8 mouse cellular contexts compared by ENCODE assay signal in genomic region chr4:115097146-115097496, GRCm38 (mm10). TPM values are rescaled to one million over a fixed set of nuclear protein-coding genes. Genes with fewer than 3 reads are reported as not detected.
A peak's percentile ranks its signal among the peaks of the same experiment; 100 is the strongest.
DNase-seq lines count a peak whose midpoint lies in the region; ATAC-seq and TF ChIP-seq lines count a peak whose summit lies in the region.

No protein-coding gene starts in this region.

- H3K4me3 ChIP-seq in layer of hippocampus, adult 2 months, result no peak overlapping the region
- H3K4me3 ChIP-seq in embryonic facial prominence, embryonic 13.5 days, result no peak overlapping the region
- H3K4me3 ChIP-seq in hindbrain, postnatal 0 days (ENCODE audit: low read length), result peak overlapping the region; percentile 23
- H3K4me3 ChIP-seq in liver, embryonic 13.5 days (replicated peaks), result peak overlapping the region; percentile 55
- no peak overlapping the region for H3K4me3 ChIP-seq in neural tube, embryonic 12.5 days

- peaks cover 19% of the 10 kb centered on the region for H3K4me1 ChIP-seq in embryonic facial prominence, embryonic 13.5 days
- peaks cover 4% of the 10 kb centered on the region; the same call in 1 of the 2 replicates for H3K4me1 ChIP-seq in hindbrain, postnatal 0 days (ENCODE audit: insufficient read depth, low read length)
- H3K4me1 ChIP-seq in liver, embryonic 13.5 days (replicated peaks), result peaks cover 63% of the 10 kb centered on the region
- peaks cover 7% of the 10 kb centered on the region for H3K4me1 ChIP-seq in neural tube, embryonic 12.5 days

- WGBS in embryonic facial prominence, embryonic 13.5 days, result under 1% methylated on average over 6 of the region's 6 CpGs
- WGBS in hindbrain, postnatal 0 days, result under 1% methylated on average over 6 of the region's 6 CpGs
- WGBS in liver, embryonic 13.5 days (ENCODE audit: insufficient replicate concordance), result 0% methylated on average over 6 of the region's 6 CpGs
- under 1% methylated on average over 6 of the region's 6 CpGs for WGBS in neural tube, embryonic 12.5 days

- peak; percentile 75 for TF ChIP-seq CTCF in layer of hippocampus, adult 2 months (conservative IDR thresholded peaks at IDR 0.05)
- TF ChIP-seq CTCF in hindbrain, postnatal 0 days (IDR thresholded peaks at IDR 0.05; ENCODE audit: low read depth), result peak; percentile 74

- DNase-seq in layer of hippocampus, adult 2 months (ENCODE audit: low spot score in 2 of 2), result no peak
- DNase-seq in layer of hippocampus, adult 9-11 months, result no peak
- peak; percentile 70 for DNase-seq in hindbrain, postnatal 0 days (ENCODE audit: low spot score)
- peak; percentile 50 for DNase-seq in liver, embryonic 13.5 days
- no peak for DNase-seq in urinary bladder, postnatal 10 days (ENCODE audit: low spot score)

- no peak overlapping the region for H3K27ac ChIP-seq in layer of hippocampus, adult 2 months
- H3K27ac ChIP-seq in embryonic facial prominence, embryonic 13.5 days, result no peak overlapping the region
- H3K27ac ChIP-seq in hindbrain, postnatal 0 days, result no peak overlapping the region
- H3K27ac ChIP-seq in liver, embryonic 13.5 days, result peak overlapping the region; percentile 98
- no peak overlapping the region for H3K27ac ChIP-seq in neural tube, embryonic 12.5 days

- H3K27me3 ChIP-seq in embryonic facial prominence, embryonic 13.5 days, result peaks cover 63% of the 10 kb centered on the region
- H3K27me3 ChIP-seq in hindbrain, postnatal 0 days (ENCODE audit: insufficient read depth, low read length), result peaks cover 13% of the 10 kb centered on the region; the same call in 1 of the 2 replicates
- no peaks in the 10 kb centered on the region for H3K27me3 ChIP-seq in liver, embryonic 13.5 days
- peaks cover 43% of the 10 kb centered on the region for H3K27me3 ChIP-seq in neural tube, embryonic 12.5 days (replicated peaks)

- no peaks in the 10 kb centered on the region for H3K36me3 ChIP-seq in embryonic facial prominence, embryonic 13.5 days
- H3K36me3 ChIP-seq in hindbrain, postnatal 0 days (ENCODE audit: insufficient read depth, low read length), result no peaks in the 10 kb centered on the region
- H3K36me3 ChIP-seq in liver, embryonic 13.5 days, result no peaks in the 10 kb centered on the region
- H3K36me3 ChIP-seq in neural tube, embryonic 12.5 days, result no peaks in the 10 kb centered on the region

- peak overlapping the region; percentile 64 for H3K4me2 ChIP-seq in embryonic facial prominence, embryonic 13.5 days
- H3K4me2 ChIP-seq in hindbrain, postnatal 0 days (ENCODE audit: low read depth, low read length), result peak overlapping the region; percentile 93
- peak overlapping the region; percentile 86 for H3K4me2 ChIP-seq in liver, embryonic 13.5 days
- peak overlapping the region; percentile 25 for H3K4me2 ChIP-seq in neural tube, embryonic 12.5 days (replicated peaks)

- peak overlapping the region; percentile 44; the same call in 1 of the 2 replicates for H3K9ac ChIP-seq in embryonic facial prominence, embryonic 13.5 days
- no peak overlapping the region for H3K9ac ChIP-seq in hindbrain, postnatal 0 days (replicated peaks; ENCODE audit: low read length)
- peak overlapping the region; percentile 78 for H3K9ac ChIP-seq in liver, embryonic 13.5 days
- H3K9ac ChIP-seq in neural tube, embryonic 12.5 days, result no peak overlapping the region

- no peak; the same call in 1 of the 2 replicates for ATAC-seq in embryonic facial prominence, embryonic 13.5 days (ENCODE audit: insufficient number of reproducible peaks, insufficient read depth, low FRiP score, low TSS enrichment, low read depth)
- peak; percentile 25; the same call in 1 of the 2 replicates for ATAC-seq in hindbrain, postnatal 0 days
- no peak for ATAC-seq in liver, embryonic 13.5 days (ENCODE audit: low read depth)
- no peak for ATAC-seq in neural tube, embryonic 12.5 days (ENCODE audit: low FRiP score, low read depth)
- ATAC-seq in frontal cortex, adult (ENCODE audit: low TSS enrichment), result no peak

- no peaks in the 10 kb centered on the region for H3K9me3 ChIP-seq in embryonic facial prominence, embryonic 13.5 days
- no peaks in the 10 kb centered on the region for H3K9me3 ChIP-seq in hindbrain, postnatal 0 days (ENCODE audit: low read length)
- no peaks in the 10 kb centered on the region for H3K9me3 ChIP-seq in liver, embryonic 13.5 days (replicated peaks)
- no peaks in the 10 kb centered on the region for H3K9me3 ChIP-seq in neural tube, embryonic 12.5 days

RNA-seq across cellular contexts. Expression of gene Pdzk1ip1, which starts 8.6 kb away (rescaled TPM):
- under 1 TPM in 1 of 2 experiments, not detected in 1; 0.96 TPM for total RNA-seq in layer of hippocampus, adult 2 months (2021)
- polyA plus RNA-seq in embryonic facial prominence, embryonic 13.5 days (2015; fragmentation: Nextera tagmentation; extraction: Ambion mirVana), result 8.7 and 12.3 TPM in 2 replicates
- 0.58 and 5.2 TPM in 2 replicates for total RNA-seq in hindbrain, postnatal 0 days (2014; rRNA removed)
- 4.2 and 4.9 TPM in 2 replicates for polyA plus RNA-seq in hindbrain, postnatal 0 days (2015; fragmentation: Nextera tagmentation; extraction: Ambion mirVana)
- 21.2 and 23.7 TPM in 2 replicates for polyA plus RNA-seq in liver, embryonic 13.5 days (2015; fragmentation: Nextera tagmentation; extraction: Ambion mirVana)
- polyA plus RNA-seq in neural tube, embryonic 12.5 days (2016; fragmentation: Nextera tagmentation; extraction: Ambion mirVana), result 8.0 and 9.5 TPM in 2 replicates

RNA-seq across cellular contexts. Expression of gene Cyp4x1, which starts 37.0 kb away (rescaled TPM):
- total RNA-seq in layer of hippocampus, adult 2 months (2021), result 1 to 10 TPM; 8.2 to 8.3 TPM
- 0.08 and 0.15 TPM in 2 replicates for polyA plus RNA-seq in embryonic facial prominence, embryonic 13.5 days (2015; fragmentation: Nextera tagmentation; extraction: Ambion mirVana)
- total RNA-seq in hindbrain, postnatal 0 days (2014; rRNA removed), result 20.7 and 25.9 TPM in 2 replicates
- 9.4 and 9.7 TPM in 2 replicates for polyA plus RNA-seq in hindbrain, postnatal 0 days (2015; fragmentation: Nextera tagmentation; extraction: Ambion mirVana)
- 0.05 and 0.06 TPM in 2 replicates for polyA plus RNA-seq in liver, embryonic 13.5 days (2015; fragmentation: Nextera tagmentation; extraction: Ambion mirVana)
- polyA plus RNA-seq in neural tube, embryonic 12.5 days (2016; fragmentation: Nextera tagmentation; extraction: Ambion mirVana), result 2.3 and 3.2 TPM in 2 replicates

RNA-seq across cellular contexts. Expression of gene Tal1, which starts 40.9 kb away (rescaled TPM):
- 1 to 10 TPM in 1 of 2 experiments, under 1 TPM in 1; 0.86 to 1.0 TPM for total RNA-seq in layer of hippocampus, adult 2 months (2021)
- polyA plus RNA-seq in embryonic facial prominence, embryonic 13.5 days (2015; fragmentation: Nextera tagmentation; extraction: Ambion mirVana), result 1.4 and 1.7 TPM in 2 replicates
- total RNA-seq in hindbrain, postnatal 0 days (2014; rRNA removed), result 18.1 and 19.4 TPM in 2 replicates
- 1.1 and 1.6 TPM in 2 replicates for polyA plus RNA-seq in hindbrain, postnatal 0 days (2015; fragmentation: Nextera tagmentation; extraction: Ambion mirVana)
- 29.3 and 31.5 TPM in 2 replicates for polyA plus RNA-seq in liver, embryonic 13.5 days (2015; fragmentation: Nextera tagmentation; extraction: Ambion mirVana)
- 3.0 and 3.3 TPM in 2 replicates for polyA plus RNA-seq in neural tube, embryonic 12.5 days (2016; fragmentation: Nextera tagmentation; extraction: Ambion mirVana)

Comparison
In these comparisons a context has a peak if more than half of its experiments do, and no peak if none do; other contexts are left out.
1. DNase-seq: peak in hindbrain, postnatal 0 days (single experiment) and liver, embryonic 13.5 days (single experiment); none in layer of hippocampus, adult 2 months (0 of 2), layer of hippocampus, adult 9-11 months (single experiment) and urinary bladder, postnatal 10 days (single experiment).
2. H3K4me3 ChIP-seq: peak in hindbrain, postnatal 0 days (single experiment) and liver, embryonic 13.5 days (single experiment); none in layer of hippocampus, adult 2 months (single experiment), embryonic facial prominence, embryonic 13.5 days (single experiment) and neural tube, embryonic 12.5 days (single experiment).
3. H3K4me2 ChIP-seq: peak in every context shown above with its lines; median percentile 93 in hindbrain, postnatal 0 days; 86 in liver, embryonic 13.5 days; 64 in embryonic facial prominence, embryonic 13.5 days; 25 in neural tube, embryonic 12.5 days.
4. H3K9ac ChIP-seq: peak in embryonic facial prominence, embryonic 13.5 days (single experiment) and liver, embryonic 13.5 days (single experiment); none in hindbrain, postnatal 0 days (single experiment) and neural tube, embryonic 12.5 days (single experiment).